Mouse (Mus musculus): ENCODE results near the gene Snx9.

The Snx9 gene

DNA sequence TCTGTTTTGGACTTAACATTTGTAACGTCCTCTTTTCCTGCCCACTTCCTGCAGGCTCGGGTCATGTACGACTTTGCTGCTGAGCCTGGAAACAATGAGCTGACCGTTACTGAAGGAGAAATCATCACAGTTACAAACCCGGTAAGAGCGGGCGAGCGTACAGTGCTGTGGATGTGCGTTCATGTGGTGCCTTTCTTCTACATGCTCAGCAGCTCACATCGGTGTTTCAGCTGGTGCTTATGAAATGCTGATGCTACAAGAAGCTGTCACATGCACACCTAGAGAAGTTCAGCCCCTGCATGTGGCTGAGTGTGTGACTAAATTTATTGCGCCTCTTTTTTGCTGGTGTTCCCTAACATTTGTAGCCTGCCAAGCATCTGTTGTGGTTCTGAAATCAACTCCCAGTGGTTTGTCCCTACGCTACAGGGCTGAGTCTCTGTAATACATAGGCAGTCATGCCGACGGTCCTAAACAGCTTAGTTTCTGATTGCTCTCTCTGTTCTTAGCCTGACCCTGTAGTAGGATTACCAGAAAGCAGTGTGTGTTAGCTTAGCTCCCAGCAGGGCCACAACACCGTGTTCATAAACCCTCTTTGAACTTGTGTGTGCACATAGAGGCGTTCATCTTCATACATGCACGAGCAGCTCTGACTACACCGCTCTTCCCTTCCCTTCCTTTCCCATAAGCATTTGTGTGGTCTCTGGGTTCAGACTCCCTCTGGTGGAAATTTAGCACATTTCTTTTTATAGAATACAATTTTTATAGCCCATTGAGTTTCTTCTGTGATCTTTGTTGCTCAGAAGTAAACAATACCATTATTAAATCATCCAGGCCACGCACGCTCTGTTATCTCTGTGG lies 46.0 kb downstream of the Snx9 start:
- Histone ChIP-seq H3K4me3 (replicated peaks; ENCODE audit: low read length) (0 out of 2 replicates have a peak overlapping the region, but pooled peaks have one; percentile 26), H3K9me3 (ENCODE audit: low read length) (no peaks in the 10 kb centered on the region), H3K4me1 (replicated peaks; ENCODE audit: low read depth, low read length) (peaks cover 49% of the 10 kb centered on the region), H3K27me3 (ENCODE audit: insufficient read depth, low read length) (no peaks in the 10 kb centered on the region), H3K36me3 (ENCODE audit: insufficient read depth, low read length) (no peaks in the 10 kb centered on the region)
- TF ChIP-seq CTCF (conservative IDR thresholded peaks at IDR 0.05; ENCODE audit: low read length) = peak; percentile 16; the same call in 1 of the 2 replicates
- no peak for TF ChIP-seq POU5F1 (IDR thresholded peaks at IDR 0.05; ENCODE audit: borderline replicate concordance, low read length)
- TF ChIP-seq NANOG (IDR thresholded peaks at IDR 0.05; ENCODE audit: borderline replicate concordance, low read length) = no peak

DNA sequence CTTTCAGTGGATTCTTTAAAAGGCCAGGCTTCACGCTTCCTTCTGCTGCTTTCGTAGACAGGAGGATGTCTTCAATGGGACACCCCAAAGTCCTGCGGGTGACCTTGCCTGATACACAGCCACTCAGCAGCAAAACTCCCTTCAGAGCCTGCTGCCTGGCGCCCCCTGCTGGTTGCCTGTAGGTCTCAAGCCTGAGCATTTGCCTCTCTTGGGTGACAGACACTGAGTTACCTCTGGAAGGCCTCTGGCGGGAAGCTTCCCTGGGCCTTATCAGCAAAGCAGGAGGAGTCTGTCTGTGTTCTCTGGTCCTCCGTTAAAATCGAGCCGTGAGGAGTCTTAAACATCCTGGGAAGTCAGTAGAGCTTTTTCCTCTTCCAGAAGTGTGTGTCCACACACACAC lies 49.3 kb downstream of the Snx9 start:
- Histone ChIP-seq H3K4me3 (replicated peaks; ENCODE audit: low read length) (no peak overlapping the region), H3K36me3 (ENCODE audit: insufficient read depth, low read length) (no peaks in the 10 kb centered on the region), H3K9me3 (ENCODE audit: low read length) (no peaks in the 10 kb centered on the region), H3K4me1 (replicated peaks; ENCODE audit: low read depth, low read length) (peaks cover 76% of the 10 kb centered on the region), H3K27me3 (ENCODE audit: insufficient read depth, low read length) (no peaks in the 10 kb centered on the region)
- TF ChIP-seq CTCF (conservative IDR thresholded peaks at IDR 0.05; ENCODE audit: low read length) (peak; percentile 96), NANOG (IDR thresholded peaks at IDR 0.05; ENCODE audit: borderline replicate concordance, low read length) (no peak), POU5F1 (IDR thresholded peaks at IDR 0.05; ENCODE audit: borderline replicate concordance, low read length) (no peak)

DNA sequence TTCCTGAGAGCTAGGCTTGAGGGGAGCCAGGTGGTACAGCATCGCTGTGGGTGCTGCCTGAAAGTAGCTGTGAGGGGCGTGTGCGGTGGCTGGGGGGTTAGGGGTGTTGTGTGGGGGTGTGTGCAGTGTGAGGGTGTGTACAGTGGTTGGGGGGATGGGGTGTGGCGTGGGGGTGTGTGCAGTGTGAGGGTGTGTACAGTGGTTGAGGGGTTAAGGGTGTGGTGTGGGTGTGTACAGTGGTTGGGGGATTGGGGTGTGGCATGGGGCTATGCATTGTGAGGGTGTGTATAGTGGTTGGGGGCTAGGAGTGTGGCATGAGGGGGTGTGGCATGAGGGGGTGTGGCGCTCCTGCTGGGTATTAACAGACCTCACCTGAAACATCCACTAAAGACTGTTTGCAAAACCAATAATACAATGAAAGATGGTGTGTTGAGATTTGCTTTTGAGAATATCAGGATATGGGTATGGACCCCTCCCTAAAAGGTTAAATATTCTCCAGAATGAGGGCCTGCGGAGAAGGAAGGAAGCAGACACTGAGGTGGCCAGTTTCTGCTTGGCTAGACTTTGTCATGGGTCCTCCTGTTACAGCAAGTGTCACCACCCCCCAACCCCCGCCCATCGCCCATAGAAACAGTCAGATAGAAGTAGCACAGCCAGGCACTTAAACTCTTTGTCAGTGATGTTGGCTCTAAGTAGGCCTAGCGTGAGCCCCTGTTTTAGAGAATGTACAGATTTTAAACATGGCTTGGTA lies 51.0 kb downstream of the Snx9 start:
- Histone ChIP-seq H3K36me3 (ENCODE audit: insufficient read depth, low read length) (no peaks in the 10 kb centered on the region), H3K9me3 (ENCODE audit: low read length) (no peaks in the 10 kb centered on the region), H3K27me3 (ENCODE audit: insufficient read depth, low read length) (no peaks in the 10 kb centered on the region), H3K4me3 (replicated peaks; ENCODE audit: low read length) (no peak overlapping the region), H3K4me1 (replicated peaks; ENCODE audit: low read depth, low read length) (peaks cover 77% of the 10 kb centered on the region)
- TF ChIP-seq NANOG (IDR thresholded peaks at IDR 0.05; ENCODE audit: borderline replicate concordance, low read length) (no peak), POU5F1 (IDR thresholded peaks at IDR 0.05; ENCODE audit: borderline replicate concordance, low read length) (no peak), CTCF (conservative IDR thresholded peaks at IDR 0.05; ENCODE audit: low read length) (no peak)

DNA sequence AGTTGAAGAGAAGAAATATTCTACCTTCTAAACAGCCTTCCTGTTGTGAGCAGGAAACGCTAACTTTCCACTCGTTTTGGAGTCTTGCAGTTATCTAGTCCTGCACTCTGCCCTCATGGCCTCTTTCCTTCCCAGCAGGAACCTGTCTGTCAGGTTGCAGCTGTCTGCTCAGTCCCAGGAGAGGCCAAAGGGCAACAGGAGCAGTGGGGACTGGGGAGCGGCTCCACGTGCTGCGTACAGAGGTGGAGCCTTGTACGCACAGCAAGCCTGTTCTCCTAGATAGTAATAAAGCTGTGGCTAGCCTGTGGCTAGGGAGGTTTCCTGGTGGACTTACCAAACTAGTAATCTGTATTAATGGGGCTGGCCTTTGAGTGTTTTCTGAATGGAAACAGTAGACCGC lies 52.0 kb downstream of the Snx9 start:
- Histone ChIP-seq H3K4me1 (replicated peaks; ENCODE audit: low read depth, low read length) (peaks cover 74% of the 10 kb centered on the region), H3K27me3 (ENCODE audit: insufficient read depth, low read length) (no peaks in the 10 kb centered on the region), H3K4me3 (replicated peaks; ENCODE audit: low read length) (0 out of 2 replicates have a peak overlapping the region, but pooled peaks have one; percentile 7), H3K9me3 (ENCODE audit: low read length) (no peaks in the 10 kb centered on the region), H3K36me3 (ENCODE audit: insufficient read depth, low read length) (no peaks in the 10 kb centered on the region)
- no peak for TF ChIP-seq NANOG (IDR thresholded peaks at IDR 0.05; ENCODE audit: borderline replicate concordance, low read length)

DNA sequence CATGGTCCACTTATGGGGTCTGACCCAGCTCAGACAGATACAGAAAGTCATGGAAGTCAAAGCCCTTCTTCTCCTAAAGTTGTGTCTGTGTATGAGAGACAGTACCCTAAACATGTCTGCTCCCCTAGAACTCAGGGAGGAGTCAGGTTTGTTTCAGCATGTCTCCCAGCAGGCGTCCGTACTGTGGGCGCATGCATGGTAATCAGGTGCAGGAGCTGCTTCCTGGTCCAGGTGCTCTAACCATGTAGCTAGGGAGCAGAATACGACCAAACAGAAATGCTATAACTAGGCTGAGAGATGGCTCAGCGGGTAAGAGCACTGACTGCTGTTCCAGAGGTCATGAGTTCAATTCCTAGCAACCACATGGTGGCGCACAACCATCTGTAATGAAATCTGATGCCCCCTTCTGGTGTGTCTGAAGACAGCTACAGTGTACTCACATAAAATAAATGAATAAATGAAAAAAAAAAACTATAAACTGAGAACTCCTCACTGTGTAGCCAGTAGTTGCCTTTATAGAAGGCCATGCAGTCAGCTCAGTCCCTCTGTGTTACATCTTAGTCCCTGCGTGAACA lies 52.5 kb downstream of the Snx9 start:
- Histone ChIP-seq H3K4me1 (replicated peaks; ENCODE audit: low read depth, low read length) (peaks cover 74% of the 10 kb centered on the region), H3K36me3 (ENCODE audit: insufficient read depth, low read length) (no peaks in the 10 kb centered on the region), H3K27me3 (ENCODE audit: insufficient read depth, low read length) (no peaks in the 10 kb centered on the region), H3K4me3 (replicated peaks; ENCODE audit: low read length) (0 out of 2 replicates have a peak overlapping the region, but pooled peaks have one; percentile 7), H3K9me3 (ENCODE audit: low read length) (no peaks in the 10 kb centered on the region)
- no peak for TF ChIP-seq POU5F1 (IDR thresholded peaks at IDR 0.05; ENCODE audit: borderline replicate concordance, low read length)
- peak; percentile 24; the same call in 1 of the 2 replicates for TF ChIP-seq CTCF (conservative IDR thresholded peaks at IDR 0.05; ENCODE audit: low read length)

DNA sequence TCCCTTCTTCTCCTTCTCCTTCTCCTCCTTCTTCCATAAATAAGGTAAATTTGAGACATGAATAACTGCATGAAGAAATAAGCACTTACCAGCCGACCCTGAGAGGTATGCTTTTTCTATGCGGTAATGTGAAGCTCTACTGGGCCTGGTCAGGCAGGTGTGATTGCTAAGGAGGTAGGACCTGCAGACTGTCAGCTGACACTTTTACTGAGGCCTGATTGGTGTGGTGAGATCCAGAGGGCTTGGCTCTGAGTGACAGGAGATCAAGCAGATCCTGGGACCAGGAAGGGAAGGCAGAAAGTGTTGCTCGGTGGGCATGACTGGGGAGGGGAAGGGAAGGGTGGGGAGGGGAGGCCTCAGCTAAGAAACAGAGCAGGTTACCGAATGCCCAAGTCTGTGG lies 54.9 kb downstream of the Snx9 start:
- Histone ChIP-seq H3K27me3 (ENCODE audit: insufficient read depth, low read length) (no peaks in the 10 kb centered on the region), H3K36me3 (ENCODE audit: insufficient read depth, low read length) (peaks cover 6% of the 10 kb centered on the region; the same call in 1 of the 2 replicates), H3K4me1 (replicated peaks; ENCODE audit: low read depth, low read length) (peaks cover 77% of the 10 kb centered on the region), H3K4me3 (replicated peaks; ENCODE audit: low read length) (0 out of 2 replicates have a peak overlapping the region, but pooled peaks have one; percentile 20), H3K9me3 (ENCODE audit: low read length) (no peaks in the 10 kb centered on the region)
- no peak for TF ChIP-seq CTCF (conservative IDR thresholded peaks at IDR 0.05; ENCODE audit: low read length)
- TF ChIP-seq POU5F1 (IDR thresholded peaks at IDR 0.05; ENCODE audit: borderline replicate concordance, low read length) = no peak
- no peak for TF ChIP-seq NANOG (IDR thresholded peaks at IDR 0.05; ENCODE audit: borderline replicate concordance, low read length)

DNA sequence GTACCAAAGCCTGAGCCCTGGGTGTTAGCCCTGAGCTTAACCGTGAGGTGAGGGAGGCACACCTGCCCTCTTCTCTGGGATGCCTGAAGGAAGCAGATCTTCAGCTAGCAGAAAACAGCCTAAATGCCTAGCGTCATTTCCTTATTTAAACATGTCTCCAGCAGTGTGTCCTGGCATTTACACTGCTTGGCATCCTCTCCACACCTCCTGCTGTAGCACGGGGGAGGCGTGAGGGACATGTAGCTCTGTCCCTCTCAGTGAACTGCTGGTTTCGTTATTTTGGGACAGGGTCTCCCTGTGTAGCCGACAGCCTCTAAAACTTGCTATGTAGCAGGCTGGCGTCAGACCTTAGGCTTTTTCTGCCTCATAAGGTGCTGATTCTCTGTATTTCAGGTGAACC lies 55.5 kb downstream of the Snx9 start:
- TF ChIP-seq POU5F1 (IDR thresholded peaks at IDR 0.05; ENCODE audit: borderline replicate concordance, low read length) (no peak), CTCF (conservative IDR thresholded peaks at IDR 0.05; ENCODE audit: low read length) (no peak), NANOG (IDR thresholded peaks at IDR 0.05; ENCODE audit: borderline replicate concordance, low read length) (no peak)
- Histone ChIP-seq H3K36me3 (ENCODE audit: insufficient read depth, low read length) (peaks cover 6% of the 10 kb centered on the region; the same call in 1 of the 2 replicates), H3K4me1 (replicated peaks; ENCODE audit: low read depth, low read length) (peaks cover 78% of the 10 kb centered on the region), H3K27me3 (ENCODE audit: insufficient read depth, low read length) (no peaks in the 10 kb centered on the region), H3K4me3 (replicated peaks; ENCODE audit: low read length) (no peak overlapping the region), H3K9me3 (ENCODE audit: low read length) (no peaks in the 10 kb centered on the region)

Data from E14TG2a.4 (cell line).